Mouse (Mus musculus): Measurements from ENCODE around the gene Myo9a. TPM values are rescaled to one million over a fixed set of nuclear protein-coding genes. Genes with fewer than 3 reads are reported as not detected.

The Myo9a gene
- total and polyA plus RNA-seq, 3 experiments: 3.3 to 131 (median 4.5) TPM

GRCm38 (mm10) chr9:59733075-59733474, 17.6 kb upstream of the Myo9a start:
- TF ChIP-seq SIN3A (IDR thresholded peaks at IDR 0.05; ENCODE audit: low read length): no peak
- TF ChIP-seq CTCF (IDR thresholded peaks at IDR 0.05 in 2 of 3, conservative IDR thresholded peaks at IDR 0.05 in 1 of 3; ENCODE audit: control insufficient read depth in 1 of 3, insufficient read depth in 1 of 3, low read depth in 2 of 3, low read length in 3 of 3, poor library complexity in 1 of 3, severe bottlenecking in 1 of 3): no peak
- no peak for TF ChIP-seq TAL1 (IDR thresholded peaks at IDR 0.05; ENCODE audit: low read length)
- no peak for TF ChIP-seq JUND (IDR thresholded peaks at IDR 0.05; ENCODE audit: low read depth, low read length)
- TF ChIP-seq MEF2A (IDR thresholded peaks at IDR 0.05; ENCODE audit: extremely low read depth, insufficient replicate concordance, low read depth, low read length, poor library complexity, severe bottlenecking): no peak
- no peak for TF ChIP-seq ZMIZ1 (IDR thresholded peaks at IDR 0.05; ENCODE audit: low read depth, low read length)
- no peak for TF ChIP-seq NELFE (IDR thresholded peaks at IDR 0.05; ENCODE audit: low read depth, low read length)
- TF ChIP-seq POLR2A (IDR thresholded peaks at IDR 0.05; ENCODE audit: control insufficient read depth in 1 of 2, insufficient read depth in 1 of 2, low read depth in 1 of 2, low read length in 2 of 2, poor library complexity in 1 of 2): no peak
- TF ChIP-seq GATA1 (IDR thresholded peaks at IDR 0.05; ENCODE audit: low read depth, low read length): no peak
- TF ChIP-seq E2F4 (IDR thresholded peaks at IDR 0.05; ENCODE audit: borderline replicate concordance, low read depth, low read length): no peak
- no peak for TF ChIP-seq NRF1 (IDR thresholded peaks at IDR 0.05; ENCODE audit: insufficient read depth, low read depth, low read length, poor library complexity, severe bottlenecking)
- no peak for TF ChIP-seq ZNF384 (IDR thresholded peaks at IDR 0.05; ENCODE audit: low read depth, low read length)
- TF ChIP-seq ELF1 (IDR thresholded peaks at IDR 0.05; ENCODE audit: low read depth, low read length): no peak
- TF ChIP-seq RCOR1 (IDR thresholded peaks at IDR 0.05; ENCODE audit: low read depth, low read length): no peak
- TF ChIP-seq MXI1 (IDR thresholded peaks at IDR 0.05; ENCODE audit: low read depth, low read length): no peak
- TF ChIP-seq TBP (IDR thresholded peaks at IDR 0.05; ENCODE audit: low read depth, low read length): no peak
- TF ChIP-seq SMC3 (IDR thresholded peaks at IDR 0.05; ENCODE audit: low read depth, low read length): no peak
- Histone ChIP-seq H3K9me3 (replicated peaks; ENCODE audit: insufficient read depth, low read length) (no peaks in the 10 kb centered on the region), H3K9ac (ENCODE audit: control insufficient read depth, low read depth, low read length, poor library complexity, severe bottlenecking) (no peak overlapping the region), H3K27ac (ENCODE audit: control insufficient read depth, low read depth, low read length) (no peak overlapping the region), H3K4me1 (ENCODE audit: control insufficient read depth in 1 of 2, insufficient read depth in 2 of 2, low read length in 2 of 2) (peaks cover 2 to 6% of the 10 kb centered on the region in 2 experiments), H3K36me3 (ENCODE audit: control insufficient read depth in 1 of 2, insufficient read depth in 2 of 2, low read length in 2 of 2) (peaks cover 0 to 11% of the 10 kb centered on the region in 2 experiments; a peak in 2 of 4 replicates), H3K79me2 (ENCODE audit: control insufficient read depth, insufficient read depth, low read length, poor library complexity) (no peaks in the 10 kb centered on the region), H3K27me3 (ENCODE audit: control insufficient read depth in 1 of 2, insufficient read depth in 2 of 2, low read length in 2 of 2) (no peaks in the 10 kb centered on the region), H3K4me3 (ENCODE audit: control insufficient read depth in 1 of 2, insufficient read depth in 1 of 2, low read depth in 2 of 2, low read length in 2 of 2) (no peak overlapping the region)
- DNase-seq (ENCODE audit: low read depth, low spot score): no peak

DNA sequence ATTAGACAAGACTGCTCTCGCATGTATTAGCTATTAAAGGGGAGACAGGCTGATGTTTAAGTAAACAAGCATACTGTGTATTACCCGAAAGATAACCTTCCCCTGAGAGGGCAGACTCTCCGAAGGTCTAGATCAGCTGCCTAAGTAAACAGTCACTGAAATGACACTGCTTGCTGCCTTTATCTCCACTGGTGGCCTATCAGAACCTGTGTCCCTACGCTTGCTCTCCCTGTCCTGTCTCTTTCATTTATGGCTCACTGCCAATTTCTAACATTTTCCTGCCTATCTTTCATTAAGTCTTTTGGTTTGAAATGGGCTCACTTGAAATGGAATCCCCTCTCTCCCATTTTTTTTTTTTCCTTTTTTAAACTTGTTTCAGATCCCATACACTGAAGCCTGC, 15.3 kb upstream of the Myo9a start:
- Histone ChIP-seq H3K9me3 (replicated peaks; ENCODE audit: insufficient read depth, low read length) (no peaks in the 10 kb centered on the region), H3K9ac (ENCODE audit: control insufficient read depth, low read depth, low read length, poor library complexity, severe bottlenecking) (no peak overlapping the region), H3K4me3 (ENCODE audit: control insufficient read depth in 1 of 2, insufficient read depth in 1 of 2, low read depth in 2 of 2, low read length in 2 of 2) (peak overlapping the region in 1 of 2 experiments; percentile 0; a peak in 1 of 4 replicates), H3K27me3 (ENCODE audit: control insufficient read depth in 1 of 2, insufficient read depth in 2 of 2, low read length in 2 of 2) (no peaks in the 10 kb centered on the region), H3K36me3 (ENCODE audit: control insufficient read depth in 1 of 2, insufficient read depth in 2 of 2, low read length in 2 of 2) (peaks cover 0 to 11% of the 10 kb centered on the region in 2 experiments; a peak in 2 of 4 replicates), H3K79me2 (ENCODE audit: control insufficient read depth, insufficient read depth, low read length, poor library complexity) (no peaks in the 10 kb centered on the region), H3K27ac (ENCODE audit: control insufficient read depth, low read depth, low read length) (no peak overlapping the region), H3K4me1 (ENCODE audit: control insufficient read depth in 1 of 2, insufficient read depth in 2 of 2, low read length in 2 of 2) (peaks cover 2 to 6% of the 10 kb centered on the region in 2 experiments)
- no peak for TF ChIP-seq JUND (IDR thresholded peaks at IDR 0.05; ENCODE audit: low read depth, low read length)
- TF ChIP-seq GATA1 (IDR thresholded peaks at IDR 0.05; ENCODE audit: low read depth, low read length): peak; percentile 74
- 0 out of 4 replicates have a peak, but pooled peaks of 1 of the 2 experiments have one; percentile 13 for TF ChIP-seq EP300 (IDR thresholded peaks at IDR 0.05; ENCODE audit: low read depth in 1 of 2, low read length in 2 of 2)
- 0 out of 2 replicates have a peak, but pooled peaks have one; percentile 35 for TF ChIP-seq MXI1 (IDR thresholded peaks at IDR 0.05; ENCODE audit: low read depth, low read length)
- TF ChIP-seq UBTF (IDR thresholded peaks at IDR 0.05; ENCODE audit: borderline replicate concordance, insufficient read depth, low read depth, low read length): no peak
- TF ChIP-seq RCOR1 (IDR thresholded peaks at IDR 0.05; ENCODE audit: low read depth, low read length): peak; percentile 78
- TF ChIP-seq ETS1 (IDR thresholded peaks at IDR 0.05; ENCODE audit: low read depth, low read length): peak; percentile 64
- peak; percentile 87 for TF ChIP-seq SIN3A (IDR thresholded peaks at IDR 0.05; ENCODE audit: low read length)
- 0 out of 2 replicates have a peak, but pooled peaks have one; percentile 1 for TF ChIP-seq SMC3 (IDR thresholded peaks at IDR 0.05; ENCODE audit: low read depth, low read length)
- peak; percentile 75 for DNase-seq (ENCODE audit: low read depth, low spot score)
